Mouse (Mus musculus) megakaryocyte, embryonic 14.5 days (primary cell): ENCODE results near the gene Stoml3.

Source experiments
- FLI1 ChIP-seq: IDR thresholded peaks from 2 replicates; pipeline ENCODE4 v1.6.1; 2012; ENCODE audit warnings: low read length, inconsistent platforms, mixed read lengths
- GATA1 ChIP-seq: IDR thresholded peaks from 3 replicates; pipeline ENCODE4 v1.6.1; 2012; ENCODE audit warnings: mixed read lengths, low read length, inconsistent platforms, borderline replicate concordance

- TF ChIP-seq GATA1, result no peak
- TF ChIP-seq FLI1, result no peak
These were observed 21.1 kb upstream of the Stoml3 start for GRCm38 (mm10) chr3:53467356-53467755.
